Mouse (Mus musculus) neural tube, embryonic 10.5 days (tissue): ENCODE measurements at regions not wholly inside any gene's neighbourhood (a gene's known extent, or its start where the extent isn't known, plus 50 kb on each side); places are given as distances from the start of the nearest gene placed in this dataset.

Experiments
- DNase-seq: peaks from one replicate; pipeline ENCODE4 v3.0.0-alpha.2; 2017; ENCODE audit warnings: low spot score; ENCODE audit errors: extremely low spot score

GRCm38 (mm10) chr6:101048431-101048830 lies 215.0 kb downstream of the Ppp4r2 start:
- DNase-seq = no peak

- peak; percentile 31 for DNase-seq
Observed at GRCm38 (mm10) chr6:101048836-101049361, 215.5 kb downstream of the Ppp4r2 start.

DNA sequence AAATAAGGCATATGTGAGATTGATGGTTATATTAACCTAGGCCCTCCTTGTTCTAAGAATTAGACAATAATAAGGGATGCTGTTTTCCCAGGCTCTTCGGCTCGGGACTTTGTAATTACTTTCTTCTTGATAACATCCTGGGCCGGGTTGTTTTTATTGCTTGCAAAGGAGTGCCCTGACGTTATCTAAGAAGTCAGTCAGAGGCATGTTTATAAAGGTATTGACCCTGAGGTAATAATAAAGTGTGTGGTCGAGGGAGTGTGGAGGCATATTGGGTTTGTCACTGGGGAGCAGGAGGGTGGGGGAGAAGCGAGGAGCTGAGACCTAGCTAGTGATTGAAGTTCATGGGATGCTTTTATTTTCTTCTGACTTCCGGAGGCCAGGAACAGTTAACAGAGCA lies 221.5 kb downstream of the Ppp4r2 start:
- DNase-seq = no peak

DNA sequence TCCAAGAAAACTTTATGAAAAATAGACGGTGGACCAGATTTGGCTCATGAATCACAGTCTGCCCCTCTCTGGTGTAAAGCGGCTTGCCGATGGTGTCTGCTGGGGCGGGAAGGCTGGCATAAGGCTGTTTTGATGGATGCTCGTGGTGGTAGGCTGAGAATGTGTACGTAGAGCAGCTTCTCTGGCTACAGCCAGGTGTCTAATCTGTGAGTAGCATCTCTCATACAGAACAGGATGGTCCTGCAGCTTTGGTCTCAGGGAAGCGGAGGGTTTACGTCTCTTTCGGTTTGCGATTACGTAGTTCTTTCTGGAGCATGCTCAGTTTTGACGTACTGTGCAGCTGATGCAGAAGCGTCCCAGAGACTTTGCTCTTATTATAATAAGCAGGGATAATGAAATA lies 222.9 kb downstream of the Ppp4r2 start:
- DNase-seq = no peak

- DNase-seq = no peak
Observed at GRCm38 (mm10) chr6:101059058-101059457, 225.6 kb downstream of the Ppp4r2 start.

DNA sequence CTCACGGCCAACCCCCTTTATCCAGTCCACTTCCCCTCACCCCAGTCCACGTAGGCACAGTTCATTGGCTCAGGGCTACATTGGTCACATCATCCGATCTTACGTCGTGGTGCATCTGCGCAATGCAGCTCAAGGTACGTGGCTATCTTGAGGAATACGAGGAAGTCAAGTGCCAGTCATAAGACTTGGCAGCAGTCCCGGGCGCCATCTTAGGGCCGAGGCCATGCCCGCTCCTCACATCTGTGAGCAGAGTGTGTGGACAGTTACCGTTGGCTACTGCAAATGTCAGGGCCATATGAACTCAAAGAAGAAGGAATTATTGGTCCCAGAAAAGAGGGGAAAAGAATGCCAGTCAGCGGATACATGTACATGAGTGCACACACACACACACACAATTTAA lies 228.8 kb downstream of the Ppp4r2 start:
- no peak for DNase-seq

DNA sequence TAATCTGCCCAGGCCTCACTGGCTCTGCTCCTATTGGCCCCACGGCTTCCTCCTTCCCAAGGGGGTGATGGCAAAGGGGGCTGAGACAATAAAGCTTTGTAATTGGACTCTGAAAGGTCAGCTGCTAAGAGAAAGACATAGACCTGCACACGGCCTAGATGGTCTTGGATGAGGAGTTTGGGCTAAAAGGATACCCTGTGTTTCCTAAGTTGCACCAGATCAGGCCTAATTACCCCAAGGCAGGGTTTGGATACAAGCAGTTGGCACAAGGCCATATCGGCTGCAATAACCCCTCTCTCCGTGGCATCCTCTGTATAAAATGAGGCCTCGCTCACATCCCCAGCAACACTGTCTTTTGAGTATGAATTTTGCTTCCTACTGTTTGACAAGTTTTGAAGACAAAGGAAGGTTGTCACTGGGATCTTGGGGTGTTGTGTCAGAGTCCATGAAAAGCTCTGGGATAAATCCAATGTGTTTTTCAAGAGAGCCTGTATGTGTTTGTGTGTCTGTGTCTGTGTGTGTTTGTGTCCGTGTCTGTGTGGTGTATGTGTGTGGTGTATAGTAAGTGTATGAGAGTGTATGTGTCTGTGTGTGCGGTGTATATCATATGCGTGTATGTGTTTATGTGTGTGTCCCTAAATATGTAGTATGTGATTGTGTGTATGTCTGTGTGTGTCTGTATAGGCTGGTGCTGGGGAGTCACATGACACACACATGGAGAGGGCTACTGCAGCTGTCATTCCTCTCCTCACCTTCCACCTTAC lies 242.5 kb downstream of the Ppp4r2 start:
- DNase-seq = no peak

DNA sequence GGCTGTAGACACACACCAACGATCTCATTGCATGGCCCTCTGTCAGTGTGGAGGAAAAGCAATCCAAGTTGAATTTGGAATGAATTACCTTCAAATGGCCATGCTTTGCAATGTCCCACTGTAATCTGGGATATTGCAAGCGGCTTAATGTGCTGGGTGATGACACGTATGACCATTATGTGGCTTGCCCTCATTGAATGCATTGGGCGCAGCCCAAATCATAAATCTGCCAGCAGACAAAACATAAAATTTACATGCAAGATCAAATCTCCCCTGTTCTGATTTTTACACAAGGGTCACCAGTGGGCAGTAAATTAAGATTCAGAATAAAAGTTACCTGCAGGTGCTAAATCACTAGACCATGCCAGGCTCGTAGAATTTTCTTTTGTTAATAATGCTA lies 244.9 kb downstream of the Ppp4r2 start:
- DNase-seq = no peak

DNA sequence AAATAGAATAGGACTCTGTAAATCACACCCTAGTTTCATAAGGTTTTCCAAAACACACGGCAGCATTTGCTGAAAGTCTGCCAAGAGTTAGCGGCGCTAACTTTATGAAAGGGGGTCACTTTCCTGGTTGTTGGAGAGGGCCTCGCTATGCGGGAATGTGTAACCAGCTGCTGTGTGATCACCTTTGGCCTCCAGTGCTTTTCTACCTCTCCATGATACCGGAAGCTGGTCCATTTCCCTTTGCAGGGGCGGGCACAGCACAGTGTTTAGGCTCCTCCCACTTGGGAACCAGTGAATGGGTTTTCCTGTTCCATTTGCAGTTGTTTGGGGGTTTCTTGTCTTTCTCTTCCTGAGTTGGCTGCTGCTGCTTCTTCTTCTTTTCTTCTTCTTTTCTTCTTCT lies 250.3 kb downstream of the Ppp4r2 start:
- no peak for DNase-seq

- no peak for DNase-seq
Observed at GRCm38 (mm10) chr6:101092179-101092578, 258.8 kb downstream of the Ppp4r2 start.
